Mouse (Mus musculus) liver, postnatal 0 days (tissue): Measurements from ENCODE around the gene Myo18a. TPM values are rescaled to one million over a fixed set of nuclear protein-coding genes. Genes with fewer than 3 reads are reported as not detected.

Experiments
- ATAC-seq: fragments of 200-750 bp; cut with Nextera tagmentation; 2 replicates; pipeline ENCODE4 v1.8.0; 2017; ENCODE audit warnings: mild to moderate bottlenecking, moderate library complexity
- DNase-seq: peaks from one replicate; pipeline ENCODE4 v3.0.0-alpha.2; 2016
- H3K27ac ChIP-seq: fragments of 300-500 bp; sonication (generic); 2 replicates; pipeline ENCODE4 v1.5.1; 2014; ENCODE audit warnings: antibody characterized with exemption, moderate library complexity, mild to moderate bottlenecking, low read depth
- H3K27me3 ChIP-seq: fragments of 300-500 bp; sonication (generic); 2 replicates; pipeline ENCODE4 v1.6.1; 2014; ENCODE audit warnings: low read length, control low read depth, mixed read lengths; ENCODE audit not compliant: insufficient read depth
- H3K36me3 ChIP-seq: fragments of 300-500 bp; sonication (generic); replicated peaks from 2 replicates; pipeline ENCODE4 v1.6.1; 2014; ENCODE audit warnings: mild to moderate bottlenecking, control low read depth, low read length, moderate library complexity, mixed read lengths; ENCODE audit not compliant: insufficient read depth
- H3K4me1 ChIP-seq: fragments of 300-500 bp; sonication (generic); 2 replicates; pipeline ENCODE4 v1.6.1; 2014; ENCODE audit warnings: antibody characterized with exemption, mild to moderate bottlenecking, control low read depth; ENCODE audit not compliant: insufficient read depth
- H3K4me2 ChIP-seq: fragments of 300-500 bp; sonication (generic); 2 replicates; pipeline ENCODE4 v1.6.1; 2014; ENCODE audit warnings: low read depth, mild to moderate bottlenecking, low read length, moderate library complexity, mixed read lengths
- H3K4me3 ChIP-seq: fragments of 300-500 bp; sonication (generic); 2 replicates; pipeline ENCODE4 v1.5.1; 2014; ENCODE audit warnings: low read depth, low read length
- H3K9ac ChIP-seq: fragments of 300-500 bp; sonication (generic); replicated peaks from 2 replicates; pipeline ENCODE4 v1.6.1; 2014; ENCODE audit warnings: mild to moderate bottlenecking, moderate library complexity
- H3K9me3 ChIP-seq: fragments of 300-500 bp; sonication (generic); 2 replicates; pipeline ENCODE4 v1.6.1; 2016; ENCODE audit warnings: mild to moderate bottlenecking, control low read depth, low read length, mixed read lengths
- CTCF ChIP-seq: sonication (generic); IDR thresholded peaks from 2 replicates; pipeline ENCODE4 v1.5.1; 2016; ENCODE audit warnings: antibody characterized with exemption, low read depth
- EP300 ChIP-seq: IDR thresholded peaks from 2 replicates; pipeline ENCODE4 v1.6.1; 2016; ENCODE audit warnings: antibody characterized with exemption, low read depth, mild to moderate bottlenecking
- WGBS: fragments of 180-500 bp; shearing (Covaris S2); extraction: QIAGEN DNeasy Blood & Tissue Kit; methylation state at CpG from one replicate; pipeline ENCODE4 v1.1.7; 2014; ENCODE audit not compliant: insufficient replicate concordance; 5-methylcytosine and 5-hydroxymethylcytosine counted together
- polyA plus RNA-seq: library from polyadenylated mRNA; unstranded; fragments of >200 nt; fragmentation: Nextera tagmentation; extraction: Ambion mirVana; gene quantifications from 2 replicates; pipeline ENCODE4 v1.2.1, GENCODE M21; 2015

Gene Myo18a
- polyA plus RNA-seq, 1 experiment from 2014 or later = 10.4 TPM

DNA sequence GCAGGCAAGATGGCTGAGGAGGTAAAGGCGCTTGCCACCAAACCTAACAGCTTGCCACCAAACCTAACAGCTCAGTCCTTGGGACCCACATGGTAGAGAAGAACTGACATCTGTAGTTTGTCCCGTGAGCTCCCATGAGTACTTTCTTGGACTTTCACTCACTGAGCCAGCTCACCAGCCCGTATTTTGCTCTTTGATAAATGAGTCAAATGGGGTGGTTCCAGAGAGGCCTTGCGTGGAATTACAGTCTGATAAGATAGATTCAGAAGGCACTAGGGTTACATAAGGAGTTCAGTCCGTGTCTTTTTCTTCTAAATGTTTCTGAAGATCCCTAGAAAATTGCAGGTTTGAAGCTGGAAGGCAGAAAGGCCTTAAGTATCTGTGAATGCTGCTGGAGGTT is 10.5 kb upstream of the Myo18a start:
- Histone ChIP-seq H3K27me3 (no peaks in the 10 kb centered on the region), H3K9ac (no peak overlapping the region), H3K27ac (no peak overlapping the region; the same call in 1 of the 2 replicates), H3K4me2 (peak overlapping the region; percentile 35), H3K9me3 (no peaks in the 10 kb centered on the region), H3K4me1 (peaks cover 14% of the 10 kb centered on the region), H3K36me3 (no peaks in the 10 kb centered on the region), H3K4me3 (no peak overlapping the region)
- no peak for ATAC-seq
- TF ChIP-seq CTCF (no peak), EP300 (no peak)
- DNase-seq = no peak
- WGBS = 56% methylated on average over 5 of the region's 5 CpGs

DNA sequence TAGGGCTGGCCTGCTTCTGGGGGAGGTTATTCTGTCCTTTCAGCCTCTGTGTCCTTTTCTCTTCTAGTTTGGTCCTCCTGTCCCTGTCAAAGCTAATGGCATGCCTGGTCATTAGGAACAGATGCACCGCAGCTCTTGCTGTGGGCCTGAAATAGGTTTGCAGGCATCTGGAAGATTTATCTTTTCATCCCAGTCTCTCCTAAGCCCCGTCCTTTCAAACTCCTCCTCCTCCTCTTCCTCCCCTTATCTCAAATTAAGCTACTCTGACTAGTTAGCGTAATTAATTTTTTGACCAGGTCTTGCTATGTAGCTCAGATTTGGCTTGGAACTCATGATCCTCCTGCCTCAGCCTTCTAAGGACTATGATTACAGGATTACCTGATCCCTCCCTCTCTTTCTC is 9.6 kb upstream of the Myo18a start:
- no peak overlapping the region for H3K4me3 ChIP-seq
- H3K9me3 ChIP-seq = no peaks in the 10 kb centered on the region
- ATAC-seq (no peak), DNase-seq (no peak)
- no peaks in the 10 kb centered on the region for H3K36me3 ChIP-seq
- WGBS = 56% methylated on average over 3 of the region's 3 CpGs
- TF ChIP-seq CTCF (no peak), EP300 (no peak)
- peaks cover 14% of the 10 kb centered on the region for H3K4me1 ChIP-seq
- no peak overlapping the region for H3K9ac ChIP-seq
- H3K4me2 ChIP-seq = 0 out of 2 replicates have a peak overlapping the region, but pooled peaks have one; percentile 35
- H3K27me3 ChIP-seq = no peaks in the 10 kb centered on the region
- H3K27ac ChIP-seq = no peak overlapping the region

DNA sequence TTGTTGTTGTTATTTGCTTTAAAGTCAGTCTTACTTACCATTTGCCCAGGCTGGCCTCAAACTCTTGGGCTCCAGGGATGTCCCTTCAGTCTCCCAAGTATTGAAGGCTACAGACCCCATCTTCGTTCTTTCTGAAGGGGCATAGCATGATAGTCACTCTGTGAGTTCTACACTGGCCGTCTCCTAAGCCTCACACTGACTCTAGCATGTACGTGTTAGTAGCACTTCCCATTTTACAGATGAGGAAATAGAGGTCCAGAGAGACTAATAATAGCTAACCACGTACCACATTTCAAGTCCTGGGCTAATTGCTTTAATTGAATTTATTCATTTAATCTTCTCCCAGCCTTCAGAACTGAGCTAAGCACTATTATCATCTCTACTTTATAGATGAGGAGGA is 3.0 kb upstream of the Myo18a start:
- H3K9me3 ChIP-seq = no peaks in the 10 kb centered on the region
- no peaks in the 10 kb centered on the region for H3K36me3 ChIP-seq
- DNase-seq (no peak), ATAC-seq (no peak)
- H3K4me2 ChIP-seq = no peak overlapping the region
- H3K27me3 ChIP-seq = no peaks in the 10 kb centered on the region
- no peak overlapping the region for H3K27ac ChIP-seq
- WGBS = 61% methylated on average over 4 of the region's 4 CpGs
- H3K4me1 ChIP-seq = peaks cover 12% of the 10 kb centered on the region
- H3K4me3 ChIP-seq = no peak overlapping the region
- TF ChIP-seq CTCF (no peak), EP300 (no peak)
- H3K9ac ChIP-seq = no peak overlapping the region

DNA sequence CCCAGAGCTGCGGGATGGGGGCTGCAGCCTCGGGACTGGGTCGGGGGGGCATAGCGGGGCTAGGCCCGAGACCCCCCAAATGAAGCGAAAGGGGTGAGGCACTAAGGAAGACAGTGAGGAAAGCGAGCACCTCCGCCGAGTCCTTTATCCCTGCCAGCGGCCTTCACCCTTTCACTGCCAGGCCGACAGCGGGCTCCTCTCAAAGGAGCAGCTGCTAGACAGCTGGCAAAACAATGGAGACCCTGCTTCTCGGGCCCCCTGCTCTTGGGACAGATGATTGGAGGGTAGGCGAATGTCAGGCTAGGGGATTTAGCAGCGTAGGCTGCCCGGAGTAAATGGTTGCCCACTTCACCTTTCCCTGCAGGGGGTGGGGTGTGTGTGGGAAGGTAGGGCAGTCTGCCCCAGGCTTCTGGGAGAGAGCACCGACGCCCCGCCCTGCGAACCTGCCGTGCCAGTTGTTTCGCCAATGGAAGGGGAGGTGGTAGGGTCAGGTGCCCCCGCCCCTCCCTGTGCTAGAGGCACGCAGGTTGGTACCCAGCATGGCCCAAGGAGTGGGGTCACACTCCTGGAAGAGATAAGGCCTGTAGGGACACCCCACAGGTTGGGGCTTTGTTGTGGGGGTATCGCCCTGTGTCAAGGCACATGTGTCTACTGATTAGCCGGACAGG is 761 bp downstream of the Myo18a start:
- no peaks in the 10 kb centered on the region for H3K36me3 ChIP-seq
- WGBS = 6% methylated on average over 26 of the region's 26 CpGs
- peak overlapping the region; percentile 96 for H3K9ac ChIP-seq
- peaks cover 36% of the 10 kb centered on the region for H3K4me1 ChIP-seq
- H3K4me3 ChIP-seq = peak overlapping the region; percentile 96
- H3K27ac ChIP-seq = peak overlapping the region; percentile 93
- DNase-seq (peak; percentile 84), ATAC-seq (peak; percentile 69)
- H3K27me3 ChIP-seq = no peaks in the 10 kb centered on the region
- peak overlapping the region; percentile 98 for H3K4me2 ChIP-seq
- H3K9me3 ChIP-seq = no peaks in the 10 kb centered on the region
- TF ChIP-seq CTCF = no peak
- no peak for TF ChIP-seq EP300

DNA sequence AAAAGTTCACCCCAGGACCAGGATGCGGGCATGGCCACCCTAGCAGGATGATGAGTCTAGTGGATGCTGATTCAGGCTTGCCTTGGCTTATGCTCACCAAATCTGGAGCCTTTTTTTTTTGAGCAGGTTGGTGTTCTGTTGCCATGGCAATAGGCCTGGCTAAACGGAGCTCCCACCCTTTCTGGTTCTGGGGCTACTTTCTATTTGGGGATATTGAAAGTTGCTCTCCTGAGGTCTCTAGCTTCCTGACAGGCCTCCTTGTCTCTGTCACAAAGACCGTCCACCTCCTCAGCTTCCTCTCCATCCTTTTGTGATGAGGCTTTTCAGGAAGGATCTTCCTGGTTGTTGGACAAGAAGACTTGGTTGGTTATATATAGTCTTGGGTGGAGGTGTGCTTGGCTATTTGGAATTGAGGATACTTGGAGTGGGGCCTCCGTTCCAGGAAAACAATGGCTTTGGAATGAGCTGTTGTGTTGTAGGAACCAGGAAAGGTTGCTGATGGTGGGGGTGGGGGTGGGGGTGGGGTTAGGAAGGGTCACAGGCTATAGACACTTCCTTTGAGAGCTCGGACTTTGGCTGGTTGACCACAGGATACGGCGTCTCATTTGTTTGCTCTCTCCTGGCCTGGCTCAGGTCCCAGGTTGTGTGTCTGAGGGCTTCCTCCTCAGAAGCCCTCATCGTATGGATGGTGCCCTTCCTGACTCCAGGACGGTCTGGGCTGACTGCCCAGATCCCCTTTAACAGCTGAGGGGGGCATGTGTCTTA is 1.8 kb downstream of the Myo18a start:
- ATAC-seq (peak; percentile 49), DNase-seq (peak; percentile 78)
- no peak for TF ChIP-seq EP300
- TF ChIP-seq CTCF = no peak
- Histone ChIP-seq H3K36me3 (no peaks in the 10 kb centered on the region), H3K9ac (peak overlapping the region; percentile 96), H3K27me3 (no peaks in the 10 kb centered on the region), H3K9me3 (no peaks in the 10 kb centered on the region), H3K4me1 (peaks cover 44% of the 10 kb centered on the region), H3K4me2 (peak overlapping the region; percentile 98), H3K4me3 (peak overlapping the region; percentile 96), H3K27ac (peak overlapping the region; percentile 93)
- WGBS = 44% methylated on average over 9 of the region's 9 CpGs

DNA sequence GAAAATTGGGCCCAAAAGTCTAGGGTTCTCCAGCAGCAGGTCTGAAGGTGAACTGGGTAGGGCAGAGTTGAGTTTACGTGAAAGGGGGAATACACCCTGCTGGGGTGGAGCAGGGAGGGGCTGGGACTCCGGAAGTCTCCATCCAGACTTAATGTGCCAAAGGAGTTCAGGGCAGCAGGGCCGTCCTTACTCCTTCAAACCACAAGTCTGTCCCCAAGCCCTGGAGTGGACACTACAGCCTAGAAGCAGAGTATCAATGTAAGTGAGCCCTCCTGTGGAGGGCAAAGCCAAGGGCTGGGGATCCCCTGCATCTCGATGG is 2.4 kb downstream of the Myo18a start:
- TF ChIP-seq CTCF (no peak), EP300 (no peak)
- H3K27me3 ChIP-seq = no peaks in the 10 kb centered on the region
- H3K9me3 ChIP-seq = no peaks in the 10 kb centered on the region
- peak overlapping the region; percentile 98 for H3K4me2 ChIP-seq
- peak overlapping the region; percentile 74 for H3K9ac ChIP-seq
- peak overlapping the region; percentile 93 for H3K27ac ChIP-seq
- ATAC-seq (no peak), DNase-seq (no peak)
- peaks cover 48% of the 10 kb centered on the region for H3K4me1 ChIP-seq
- 28% methylated on average over 4 of the region's 4 CpGs for WGBS
- H3K36me3 ChIP-seq = no peaks in the 10 kb centered on the region
- peak overlapping the region; percentile 55 for H3K4me3 ChIP-seq
